23 mouse cellular contexts compared by ENCODE assay signal in the genomic region with DNA sequence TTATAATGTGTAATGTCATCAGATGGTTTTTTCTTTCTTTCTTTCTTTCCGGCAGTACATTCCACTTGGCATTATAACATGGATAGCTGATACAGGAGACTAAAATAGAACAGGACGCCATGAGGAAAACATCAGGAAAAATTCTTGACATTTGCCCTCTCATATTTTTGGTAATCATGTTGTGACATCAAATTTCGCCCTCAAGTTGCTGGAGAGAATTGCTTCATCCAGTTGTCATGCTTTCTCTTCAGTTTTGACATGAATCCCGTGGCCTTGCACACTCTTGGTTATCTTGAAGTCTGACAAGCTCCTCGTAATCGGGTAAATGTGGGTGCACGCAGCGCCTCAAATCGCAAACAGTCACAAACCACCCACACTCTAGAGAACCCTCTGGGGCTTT. TPM values are rescaled to one million over a fixed set of nuclear protein-coding genes. Genes with fewer than 3 reads are reported as not detected.
DNase-seq lines count a peak whose midpoint lies in the region; TF ChIP-seq lines count a peak whose summit lies in the region.
"Had no signal": no experiment of that assay in that cellular context is flagged by ENCODE, and none has a peak within 500 bp of the region (broad histone marks: within the 10 kb centered on the region; RNA-seq: fewer than 3 reads in every experiment).

No protein-coding gene starts in this region.

- DNase-seq in lung, postnatal 36 days, result peak; percentile 11
- DNase-seq in lung, postnatal 4 days, result no peak
- DNase-seq in NIH3T3 (ENCODE audit: low read depth), result peak; percentile 50
- DNase-seq in left cerebral cortex, adult 18-20 months (ENCODE audit: low spot score in 2 of 2), result no peak
- DNase-seq in layer of hippocampus, adult 2 months (ENCODE audit: low spot score in 2 of 2), result no peak
- DNase-seq in adrenal gland, adult 2 months, result no peak
- DNase-seq: adrenal gland, postnatal 10 days; adrenal gland, postnatal 25 days; cerebellum, adult 11-12 months; cerebellum, adult 2 months; cerebellum, adult 9-10 months; cerebellum, postnatal 10 days; cerebellum, postnatal 25 days; forebrain, postnatal 0 days had no signal

- no peak overlapping the region for H3K4me3 ChIP-seq in brown adipose tissue, adult 24 weeks (ENCODE audit: insufficient read depth, low read depth, low read length)
- H3K4me3 ChIP-seq in layer of hippocampus, adult 2 months, result no peak overlapping the region
- H3K4me3 ChIP-seq: embryonic facial prominence, embryonic 13.5 days; embryonic facial prominence, embryonic 15.5 days; erythroblast, embryonic 14.5 days; forebrain, embryonic 10.5 days; forebrain, embryonic 12.5 days had no signal

- peak overlapping the region; percentile 83 for H3K27ac ChIP-seq in brown adipose tissue, adult 24 weeks (replicated peaks; ENCODE audit: low read depth, low read length)
- H3K27ac ChIP-seq in layer of hippocampus, adult 2 months, result no peak overlapping the region
- H3K27ac ChIP-seq: embryonic facial prominence, embryonic 13.5 days; embryonic facial prominence, embryonic 15.5 days; forebrain, embryonic 10.5 days; forebrain, embryonic 12.5 days had no signal

- no peak for TF ChIP-seq CTCF in layer of hippocampus, adult 2 months (conservative IDR thresholded peaks at IDR 0.05)

- no peaks in the 10 kb centered on the region for H3K4me1 ChIP-seq in brown adipose tissue, adult 24 weeks (ENCODE audit: control insufficient read depth, insufficient read depth, insufficient read length, low read length)
- H3K4me1 ChIP-seq: embryonic facial prominence, embryonic 13.5 days; embryonic facial prominence, embryonic 15.5 days; forebrain, embryonic 10.5 days; forebrain, embryonic 12.5 days had no signal

RNA-seq across cellular contexts. Expression of a gene that starts 7.0 kb away (rescaled TPM):
- 67.8 and 71.3 TPM in 2 replicates for polyA plus RNA-seq in brown adipose tissue, adult 24 weeks (2012; ENCODE audit: insufficient read depth, insufficient read length, missing spikeins)
- 10 to 100 TPM; 11.4 to 13.1 TPM for total RNA-seq in left cerebral cortex, adult 18-20 months (2021)
- 10 to 100 TPM; 15.7 to 17.7 TPM for total RNA-seq in layer of hippocampus, adult 2 months (2021)
- total RNA-seq in adrenal gland, adult 2 months (2021), result 10 to 100 TPM; 10.8 to 23.9 TPM
- 9.0 and 9.8 TPM in 2 replicates for polyA plus RNA-seq in adrenal gland, adult 2 months (2012; rRNA removed)
- total RNA-seq: CH12.LX had no signal
- polyA plus RNA-seq: CD4-positive, CD25-positive, alpha-beta regulatory T cell, adult 4 months; erythroblast, embryonic 14.5 days; G1E had no signal

Comparison
In these comparisons a context has a peak if more than half of its experiments do, and no peak if none do; other contexts are left out.
1. DNase-seq: peak in lung, postnatal 36 days (single experiment) and NIH3T3 (single experiment); none in lung, postnatal 4 days (0 of 2), left cerebral cortex, adult 18-20 months (0 of 2), layer of hippocampus, adult 2 months (0 of 2) and adrenal gland, adult 2 months (single experiment).